Mouse (Mus musculus): Measurements from ENCODE around the gene 4930535I16Rik. TPM values are rescaled to one million over a fixed set of nuclear protein-coding genes. Genes with fewer than 3 reads are reported as not detected.

4930535I16Rik gene
- polyA plus RNA-seq, 1 experiment from 2014 or later, result not detected

DNA sequence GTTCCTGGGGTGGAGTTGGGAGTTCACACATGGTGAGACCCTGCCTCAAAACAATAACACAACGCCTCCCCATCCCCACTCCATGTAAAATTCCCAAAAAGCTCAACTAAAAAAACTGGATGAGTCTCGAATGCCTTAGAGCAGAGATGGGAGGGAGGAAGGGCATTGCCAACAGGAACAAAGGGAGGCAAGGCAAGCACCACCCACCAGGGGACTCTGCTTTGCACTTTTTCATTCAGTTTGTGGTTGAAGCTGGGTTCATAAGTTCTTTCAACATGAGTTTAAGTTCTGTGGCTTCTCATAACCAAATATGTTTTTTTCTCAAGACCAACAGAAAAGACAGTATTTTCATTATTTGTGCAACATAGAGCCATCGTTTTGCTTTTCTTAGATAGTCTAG is 14.4 kb downstream of the 4930535I16Rik start:
- H3K4me3 ChIP-seq (replicated peaks), result no peak overlapping the region
- no peak overlapping the region for H3K4me2 ChIP-seq (replicated peaks)
- H3K36me3 ChIP-seq, result 0 out of 2 replicates have a peak, but pooled peaks cover under 1% of the 10 kb centered on the region
- no peak overlapping the region for H3K27ac ChIP-seq
- H3K4me1 ChIP-seq (replicated peaks), result peaks cover 21% of the 10 kb centered on the region
- no peak overlapping the region for H3K9ac ChIP-seq (replicated peaks)
- 76% methylated on average over 3 of the region's 3 CpGs for WGBS
- no peak for ATAC-seq
- no peaks in the 10 kb centered on the region for H3K9me3 ChIP-seq
- H3K27me3 ChIP-seq, result no peaks in the 10 kb centered on the region

DNA sequence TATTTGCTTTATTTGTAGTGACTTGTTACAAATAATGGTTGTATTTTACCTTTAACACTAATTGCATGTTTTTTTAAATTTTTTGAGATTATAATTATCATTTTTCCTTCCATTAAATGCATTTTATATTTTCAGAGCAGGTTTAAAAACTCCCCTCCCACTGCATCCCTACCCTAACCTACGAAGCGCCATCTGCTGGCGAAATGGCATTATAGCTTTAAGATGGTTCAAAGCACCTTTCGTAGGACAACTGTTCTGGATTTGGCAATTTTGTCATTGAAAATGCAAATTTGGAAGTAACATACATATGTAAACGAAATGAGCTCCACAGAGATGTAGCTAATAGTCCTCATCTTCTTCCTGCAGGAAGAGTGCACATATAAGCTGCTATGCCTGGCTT is 19.1 kb downstream of the 4930535I16Rik start:
- H3K9ac ChIP-seq (replicated peaks), result no peak overlapping the region
- H3K9me3 ChIP-seq, result no peaks in the 10 kb centered on the region
- no peak for ATAC-seq
- no peaks in the 10 kb centered on the region for H3K27me3 ChIP-seq
- WGBS, result 11% methylated on average over 5 of the region's 5 CpGs
- H3K4me2 ChIP-seq (replicated peaks), result no peak overlapping the region
- peaks cover 2% of the 10 kb centered on the region; the same call in 1 of the 2 replicates for H3K4me1 ChIP-seq (replicated peaks)
- no peaks in the 10 kb centered on the region for H3K36me3 ChIP-seq
- H3K4me3 ChIP-seq (replicated peaks), result no peak overlapping the region
- no peak overlapping the region for H3K27ac ChIP-seq

DNA sequence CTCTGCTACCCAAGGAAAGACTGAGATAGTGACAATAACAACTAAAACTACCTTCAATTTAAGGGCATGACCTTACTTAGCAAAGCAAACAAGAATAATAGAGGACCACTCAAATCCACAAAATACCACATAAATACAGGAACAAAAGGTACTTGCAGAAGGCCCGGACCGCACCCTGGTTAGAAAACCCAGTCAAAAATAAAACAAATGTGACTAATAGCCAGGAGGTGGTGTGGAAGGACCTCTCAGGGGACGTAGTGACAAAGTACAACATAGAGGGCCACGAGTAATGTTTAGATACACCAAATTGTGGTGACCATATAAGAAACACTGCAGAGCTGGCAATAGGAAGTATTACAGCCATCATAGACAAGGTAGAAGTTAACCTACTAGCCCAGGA is 23.5 kb downstream of the 4930535I16Rik start:
- no peak for ATAC-seq
- WGBS, result 89% methylated on average over 4 of the region's 4 CpGs
- Histone ChIP-seq H3K4me3 (replicated peaks) (no peak overlapping the region), H3K27me3 (no peaks in the 10 kb centered on the region), H3K9me3 (no peaks in the 10 kb centered on the region), H3K4me2 (replicated peaks) (no peak overlapping the region), H3K36me3 (no peaks in the 10 kb centered on the region), H3K9ac (replicated peaks) (no peak overlapping the region), H3K4me1 (replicated peaks) (no peaks in the 10 kb centered on the region), H3K27ac (no peak overlapping the region)

DNA sequence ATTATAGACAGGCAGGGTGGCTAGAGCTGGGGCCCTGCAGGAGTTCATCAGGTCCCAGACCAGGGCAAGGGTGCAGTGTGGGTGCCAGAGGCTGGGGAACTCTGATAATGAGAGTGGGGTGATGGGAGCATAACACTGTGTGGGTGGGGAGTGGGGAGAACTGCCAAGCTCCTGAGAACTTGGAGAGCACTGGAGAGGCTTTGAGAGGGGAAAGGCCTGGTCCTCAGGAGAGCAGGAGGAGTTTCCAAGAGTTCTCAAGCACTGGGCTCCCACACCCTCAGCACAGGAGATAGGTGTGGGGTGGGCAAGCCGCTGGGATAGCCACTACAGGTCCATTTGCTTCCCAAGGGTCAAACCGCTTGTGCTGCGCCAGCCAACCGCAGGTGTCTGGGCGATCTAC is 24.1 kb downstream of the 4930535I16Rik start:
- H3K4me3 ChIP-seq (replicated peaks), result no peak overlapping the region
- ATAC-seq, result no peak
- no peaks in the 10 kb centered on the region for H3K4me1 ChIP-seq (replicated peaks)
- no peak overlapping the region for H3K9ac ChIP-seq (replicated peaks)
- no peak overlapping the region for H3K4me2 ChIP-seq (replicated peaks)
- WGBS, result 93% methylated on average over 5 of the region's 5 CpGs
- no peaks in the 10 kb centered on the region for H3K36me3 ChIP-seq
- no peaks in the 10 kb centered on the region for H3K9me3 ChIP-seq
- no peak overlapping the region for H3K27ac ChIP-seq
- H3K27me3 ChIP-seq, result no peaks in the 10 kb centered on the region

Other genes starting within 250 kb of the 4930535I16Rik start
- 74.9 and 75.4 TPM in 2 replicates for gene Macf1, start 233.7 kb downstream of the 4930535I16Rik start, polyA plus RNA-seq (2015; fragmentation: Nextera tagmentation; extraction: Ambion mirVana)
- gene Ndufs5, start 199.8 kb downstream of the 4930535I16Rik start, polyA plus RNA-seq (2015; fragmentation: Nextera tagmentation; extraction: Ambion mirVana), result 394 TPM in 2 replicates
- gene Akirin1, start 167.7 kb downstream of the 4930535I16Rik start, polyA plus RNA-seq (2015; fragmentation: Nextera tagmentation; extraction: Ambion mirVana), result 91.2 and 93.4 TPM in 2 replicates
- 1.4 and 1.5 TPM in 2 replicates for gene Rhbdl2, start 130.1 kb downstream of the 4930535I16Rik start, polyA plus RNA-seq (2015; fragmentation: Nextera tagmentation; extraction: Ambion mirVana)
- gene 4933427I04Rik, start 58.3 kb downstream of the 4930535I16Rik start, polyA plus RNA-seq (2015; fragmentation: Nextera tagmentation; extraction: Ambion mirVana), result 0.12 TPM in 1 of 2 replicates, not detected in the other
- 44.2 and 49.4 TPM in 2 replicates for gene Mycbp, start 13.2 kb downstream of the 4930535I16Rik start, polyA plus RNA-seq (2015; fragmentation: Nextera tagmentation; extraction: Ambion mirVana)
- gene Rragc, start 576 bp downstream of the 4930535I16Rik start, polyA plus RNA-seq (2015; fragmentation: Nextera tagmentation; extraction: Ambion mirVana), result 45.0 and 45.5 TPM in 2 replicates

Measured in midbrain, embryonic 13.5 days (tissue).